Mouse (Mus musculus) forebrain, embryonic 14.5 days (tissue): Measurements from ENCODE around the gene Tnni3k. TPM values are rescaled to one million over a fixed set of nuclear protein-coding genes. Genes with fewer than 3 reads are reported as not detected.

Experiments
- ATAC-seq: fragments of 200-750 bp; cut with Nextera tagmentation; 2 replicates; pipeline ENCODE4 v1.8.0; 2017; ENCODE audit warnings: mild to moderate bottlenecking, moderate library complexity
- DNase-seq: peaks from one replicate; pipeline ENCODE4 v3.0.0-alpha.2; 2015; ENCODE audit warnings: low spot score
- H3K27ac ChIP-seq: fragments of 300-500 bp; sonication (generic); 2 replicates; pipeline ENCODE4 v1.5.1; 2014; ENCODE audit warnings: low read depth, mild to moderate bottlenecking, control low read depth, low read length, moderate library complexity
- H3K27me3 ChIP-seq: fragments of 300-500 bp; sonication (generic); replicated peaks from 2 replicates; pipeline ENCODE4 v1.6.1; 2014; ENCODE audit warnings: low read length, control low read depth, mixed read lengths; ENCODE audit not compliant: control insufficient read depth, insufficient read depth
- H3K36me3 ChIP-seq: fragments of 300-500 bp; sonication (generic); 2 replicates; pipeline ENCODE4 v1.6.1; 2014; ENCODE audit warnings: low read length, control low read depth; ENCODE audit not compliant: control insufficient read depth, insufficient read depth
- H3K4me1 ChIP-seq: fragments of 300-500 bp; sonication (generic); 2 replicates; pipeline ENCODE4 v1.6.1; 2014; ENCODE audit warnings: antibody characterized with exemption, low read length, control low read depth; ENCODE audit not compliant: control insufficient read depth, insufficient read depth
- H3K4me2 ChIP-seq: fragments of 300-500 bp; sonication (generic); 2 replicates; pipeline ENCODE4 v1.6.1; 2014; ENCODE audit warnings: mild to moderate bottlenecking, control low read depth, low read length
- H3K4me3 ChIP-seq: fragments of 300-500 bp; sonication (generic); 2 replicates; pipeline ENCODE4 v1.5.1; 2014; ENCODE audit warnings: low read depth, low read length, control low read depth
- H3K9ac ChIP-seq: fragments of 300-500 bp; sonication (generic); 2 replicates; pipeline ENCODE4 v1.6.1; 2014; ENCODE audit warnings: mild to moderate bottlenecking, low read length, control low read depth, moderate library complexity
- H3K9me3 ChIP-seq: fragments of 300-500 bp; sonication (generic); replicated peaks from 2 replicates; pipeline ENCODE4 v1.6.1; 2016; ENCODE audit warnings: low read length, control low read depth, mixed read lengths; ENCODE audit not compliant: control insufficient read depth
- WGBS: fragments of 180-500 bp; shearing (Covaris S2); extraction: QIAGEN DNeasy Blood & Tissue Kit; methylation state at CpG from one replicate; pipeline ENCODE4 v1.1.7; 2014; 5-methylcytosine and 5-hydroxymethylcytosine counted together
- polyA plus RNA-seq: library from polyadenylated mRNA; unstranded; fragments of >200 nt; fragmentation: Nextera tagmentation; extraction: Ambion mirVana; gene quantifications from 2 replicates; pipeline ENCODE4 v1.2.1, GENCODE M21; 2014

Gene Tnni3k
- 0.10 and 0.16 TPM in 2 replicates for polyA plus RNA-seq

DNA sequence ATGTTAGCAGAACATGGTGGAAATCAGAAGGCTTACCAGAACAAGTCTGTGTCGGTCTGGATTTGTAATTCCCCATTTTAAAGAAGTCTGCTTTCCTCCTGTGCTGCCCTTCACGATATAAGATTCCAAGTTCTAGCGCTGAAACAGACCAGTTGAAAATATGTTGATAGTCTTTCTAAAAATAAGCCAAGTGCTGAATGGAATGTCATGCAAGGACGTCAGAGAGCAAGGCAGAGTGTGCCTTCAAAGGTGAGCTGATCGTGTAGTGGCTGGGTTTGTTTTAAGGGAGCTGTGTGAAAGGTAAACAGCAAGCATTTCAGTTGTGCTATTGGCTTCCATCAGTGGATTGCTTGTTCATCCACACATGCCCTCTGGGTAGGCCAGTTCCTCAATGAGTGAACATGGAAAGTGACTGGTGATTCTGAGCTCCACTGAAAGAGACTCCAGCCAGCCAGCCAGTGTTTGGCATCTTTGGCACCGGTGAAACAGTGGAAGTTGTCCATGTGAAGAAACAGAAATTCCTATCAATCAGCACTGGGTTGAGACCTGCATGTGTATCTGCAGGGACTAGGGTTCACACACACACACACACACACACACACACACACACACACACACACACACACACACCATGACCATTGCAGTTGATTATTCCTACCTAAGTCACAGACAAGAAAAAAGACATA is at the start of gene Tnni3k:
Tnni3k (minus strand) TSS at position 177 of the 686 bp plus-strand sequence.
- H3K4me3 ChIP-seq = no peak within 1 kb of the TSS
- 82% methylated on average over 6 of the region's 6 CpGs for WGBS
- no peak for DNase-seq
- H3K9me3 ChIP-seq = no peaks in the 10 kb centered on the region
- no peak within 1 kb of the TSS for H3K4me2 ChIP-seq
- H3K27me3 ChIP-seq = no peaks in the 10 kb centered on the region
- no peak within 1 kb of the TSS for H3K27ac ChIP-seq
- no peak for ATAC-seq
- no peak within 1 kb of the TSS for H3K9ac ChIP-seq
- no peaks in the 10 kb centered on the region for H3K4me1 ChIP-seq
- no peaks in the 10 kb centered on the region for H3K36me3 ChIP-seq

DNA sequence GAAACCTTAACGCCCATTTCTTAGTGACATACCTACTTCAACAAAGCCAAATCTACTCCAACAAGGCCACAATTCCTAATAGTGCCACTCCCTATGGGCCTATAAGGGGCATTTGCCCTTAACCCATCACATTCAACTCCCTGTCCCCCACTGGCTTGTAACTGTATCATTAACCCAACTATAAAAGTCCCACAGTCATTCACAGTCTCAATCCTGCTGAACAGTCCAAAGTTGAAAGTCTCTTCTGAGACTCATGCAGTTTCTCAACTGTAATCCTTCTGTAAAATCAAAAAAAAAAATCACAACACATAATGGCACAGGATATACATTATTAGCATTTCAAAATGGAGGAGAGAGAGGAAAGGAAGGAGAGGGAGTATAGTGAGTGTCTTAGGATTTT is 44.1 kb upstream of the Tnni3k start:
- H3K9me3 ChIP-seq = no peaks in the 10 kb centered on the region
- ATAC-seq (no peak), DNase-seq (no peak)
- H3K36me3 ChIP-seq = no peaks in the 10 kb centered on the region
- H3K9ac ChIP-seq = no peak overlapping the region
- no peak overlapping the region for H3K27ac ChIP-seq
- 88% methylated on average over 1 of the region's 1 CpGs for WGBS
- no peak overlapping the region for H3K4me3 ChIP-seq
- H3K27me3 ChIP-seq = no peaks in the 10 kb centered on the region
- no peaks in the 10 kb centered on the region for H3K4me1 ChIP-seq
- no peak overlapping the region for H3K4me2 ChIP-seq

DNA sequence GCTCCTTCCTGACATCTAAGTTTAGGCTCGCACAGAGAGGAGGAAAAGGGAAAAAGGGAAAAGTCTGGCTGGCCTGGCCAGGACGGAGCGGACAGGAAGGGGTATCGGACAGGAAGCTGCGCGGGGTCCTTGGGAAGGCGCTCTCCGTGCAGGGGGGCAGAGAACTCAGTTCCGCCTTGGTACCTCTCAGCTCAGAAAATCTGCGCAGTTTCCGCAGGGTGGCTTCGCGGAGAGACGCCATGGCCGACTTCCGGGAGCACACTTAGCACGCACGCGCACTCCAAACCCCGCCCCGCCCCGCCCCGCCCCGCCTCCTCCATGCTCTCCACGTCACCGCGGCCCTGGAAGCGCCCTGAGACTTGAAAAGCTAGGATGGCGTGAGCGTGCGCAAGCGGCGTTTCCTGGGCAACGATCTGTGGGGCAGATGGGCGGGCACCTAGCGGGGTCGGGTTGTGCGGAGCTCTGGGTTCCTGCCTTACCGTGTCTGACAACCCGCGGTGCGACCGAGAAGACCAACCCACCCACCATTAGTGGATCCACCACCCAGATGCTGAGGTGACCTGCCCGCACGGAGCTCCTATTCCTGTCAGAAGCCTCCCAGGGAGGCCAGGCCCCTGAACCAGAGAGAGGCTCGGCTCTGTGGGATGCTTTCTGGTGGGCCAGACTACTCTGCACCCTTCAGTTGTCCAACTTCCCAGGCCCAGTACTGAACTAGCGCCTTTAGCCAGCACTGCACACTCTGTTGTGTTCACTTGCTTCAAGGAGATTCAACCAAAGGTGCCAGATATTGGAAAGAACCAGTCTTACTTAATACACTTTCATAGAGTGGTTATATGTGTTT is 38.1 kb upstream of the Tnni3k start, which contains the start of the genes Fpgt and Lrriq3:
Fpgt (minus strand) TSS at position 288 of the 841 bp plus-strand sequence.
Lrriq3 (plus strand) TSS at position 319 of the 841 bp plus-strand sequence.
- Histone ChIP-seq H3K36me3 (peaks cover 7% of the 10 kb centered on the region; the same call in 1 of the 2 replicates), H3K9me3 (no peaks in the 10 kb centered on the region), H3K9ac (peak within 1 kb of the TSS; percentile 78), H3K27ac (peak within 1 kb of the TSS; percentile 85), H3K4me1 (peaks cover 6% of the 10 kb centered on the region; the same call in 1 of the 2 replicates), H3K4me2 (peak within 1 kb of the TSS; percentile 62), H3K27me3 (no peaks in the 10 kb centered on the region), H3K4me3 (peak within 1 kb of the TSS; percentile 40)
- 1% methylated on average over 47 of the region's 47 CpGs for WGBS
- ATAC-seq = peak; percentile 99
- peak; percentile 95 for DNase-seq

GRCm38 (mm10) chr3:155092081-155092480 is 36.9 kb upstream of the Tnni3k start:
- no peak overlapping the region for H3K27ac ChIP-seq
- WGBS = 96% methylated on average over 6 of the region's 6 CpGs
- H3K9me3 ChIP-seq = no peaks in the 10 kb centered on the region
- peaks cover 6% of the 10 kb centered on the region; the same call in 1 of the 2 replicates for H3K4me1 ChIP-seq
- peak overlapping the region; percentile 62 for H3K4me2 ChIP-seq
- peak overlapping the region; percentile 40 for H3K4me3 ChIP-seq
- ATAC-seq (no peak), DNase-seq (no peak)
- H3K27me3 ChIP-seq = no peaks in the 10 kb centered on the region
- no peak overlapping the region for H3K9ac ChIP-seq
- peaks cover 15% of the 10 kb centered on the region for H3K36me3 ChIP-seq

DNA sequence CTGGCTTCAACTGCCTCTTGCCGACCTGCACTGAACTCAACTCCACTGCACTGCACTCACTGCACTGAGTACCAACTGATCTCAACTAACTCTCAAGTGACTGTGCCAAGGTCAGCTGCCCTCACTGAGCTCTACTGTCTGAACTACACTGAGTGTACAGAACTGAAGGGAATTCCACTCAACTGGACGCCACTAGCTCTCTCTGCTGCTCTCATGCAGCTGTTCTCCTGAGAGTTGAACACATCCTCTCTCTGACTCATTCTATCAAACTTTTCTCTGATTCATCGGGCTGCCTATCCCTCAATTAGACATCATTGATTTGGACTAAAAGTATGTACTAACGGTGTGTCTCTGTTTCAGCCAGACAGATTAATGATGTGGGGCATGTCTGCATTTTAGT is 22.7 kb upstream of the Tnni3k start:
- DNase-seq (no peak), ATAC-seq (no peak)
- Histone ChIP-seq H3K36me3 (no peaks in the 10 kb centered on the region), H3K9me3 (no peaks in the 10 kb centered on the region), H3K4me2 (no peak overlapping the region), H3K27ac (no peak overlapping the region), H3K4me3 (no peak overlapping the region), H3K9ac (no peak overlapping the region), H3K27me3 (no peaks in the 10 kb centered on the region), H3K4me1 (no peaks in the 10 kb centered on the region)
- WGBS = 91% methylated on average over 4 of the region's 4 CpGs

DNA sequence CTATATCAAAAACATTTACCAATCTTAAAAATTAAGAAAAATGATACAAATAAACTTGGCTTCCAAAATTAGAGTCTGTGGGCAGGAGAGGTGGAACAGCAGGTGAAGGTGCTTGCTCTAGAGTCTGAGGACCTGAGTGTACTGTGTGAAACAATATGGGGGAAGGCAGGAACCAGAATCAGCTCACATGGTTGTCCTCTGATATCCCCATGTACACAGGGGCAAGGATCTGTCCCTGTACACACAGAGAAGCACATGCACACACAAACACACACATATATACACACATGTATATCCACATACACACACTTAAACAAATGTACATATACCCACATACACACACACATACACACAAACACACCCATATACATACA is 4.2 kb upstream of the Tnni3k start:
- no peak overlapping the region for H3K9ac ChIP-seq
- no peak overlapping the region for H3K27ac ChIP-seq
- H3K36me3 ChIP-seq = no peaks in the 10 kb centered on the region
- ATAC-seq (no peak), DNase-seq (no peak)
- H3K4me2 ChIP-seq = no peak overlapping the region
- no peaks in the 10 kb centered on the region for H3K4me1 ChIP-seq
- H3K9me3 ChIP-seq = no peaks in the 10 kb centered on the region
- no peak overlapping the region for H3K4me3 ChIP-seq
- no peaks in the 10 kb centered on the region for H3K27me3 ChIP-seq

DNA sequence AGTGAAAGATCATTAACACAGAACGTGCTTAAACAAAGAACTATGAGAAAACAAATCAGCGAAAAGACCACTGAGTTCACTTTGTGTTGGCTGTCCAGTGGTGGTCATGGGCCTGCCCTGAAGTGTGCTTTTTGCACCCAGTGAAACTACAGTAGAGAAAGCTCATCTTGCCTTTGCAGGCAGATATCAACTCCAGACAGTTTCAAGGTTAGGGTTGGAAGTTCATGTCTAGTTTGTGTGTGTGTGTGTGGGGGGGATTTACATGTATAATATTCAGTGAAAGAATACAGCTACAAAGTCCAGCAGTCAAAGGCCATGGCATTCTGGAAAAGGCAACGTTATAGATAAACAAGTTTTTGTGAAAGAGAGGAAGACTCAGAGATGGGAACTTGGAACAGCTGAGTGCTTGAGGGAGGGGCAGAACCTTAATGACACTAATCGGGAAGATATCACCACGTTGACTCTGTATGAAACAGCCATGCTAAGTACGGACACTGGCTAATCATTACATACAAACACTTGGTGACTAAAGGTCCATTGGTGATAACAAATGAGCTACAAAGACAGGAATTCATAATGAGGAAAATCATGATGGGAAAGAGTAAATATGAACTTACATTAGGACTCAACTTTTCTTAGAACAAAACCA is 3.7 kb upstream of the Tnni3k start:
- no peaks in the 10 kb centered on the region for H3K27me3 ChIP-seq
- H3K9me3 ChIP-seq = no peaks in the 10 kb centered on the region
- no peak for DNase-seq
- H3K4me1 ChIP-seq = no peaks in the 10 kb centered on the region
- 83% methylated on average over 6 of the region's 6 CpGs for WGBS
- ATAC-seq = no peak
- H3K4me3 ChIP-seq = no peak overlapping the region
- no peak overlapping the region for H3K9ac ChIP-seq
- H3K36me3 ChIP-seq = no peaks in the 10 kb centered on the region
- no peak overlapping the region for H3K27ac ChIP-seq
- no peak overlapping the region for H3K4me2 ChIP-seq

DNA sequence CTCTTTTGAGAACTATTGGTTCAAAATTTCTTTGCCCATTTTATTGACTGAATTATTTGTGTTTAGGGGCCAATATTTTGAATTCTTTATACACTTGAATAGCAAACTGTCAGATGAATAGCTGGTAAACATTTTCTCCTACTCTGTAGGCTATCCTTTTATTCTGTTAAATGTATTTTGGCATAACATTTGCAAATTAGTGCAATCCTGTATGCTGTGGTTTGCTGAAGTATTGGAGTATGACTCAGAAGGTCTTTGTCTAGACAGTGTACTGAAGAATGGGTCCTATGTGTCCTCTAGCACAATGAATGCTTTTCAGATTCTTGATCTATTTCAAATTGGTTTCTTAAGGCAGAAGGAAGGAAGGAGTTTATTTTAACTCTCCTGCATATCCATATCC is 2.4 kb upstream of the Tnni3k start:
- Histone ChIP-seq H3K4me2 (no peak overlapping the region), H3K36me3 (no peaks in the 10 kb centered on the region), H3K9ac (no peak overlapping the region), H3K27ac (no peak overlapping the region), H3K27me3 (no peaks in the 10 kb centered on the region), H3K9me3 (no peaks in the 10 kb centered on the region), H3K4me1 (no peaks in the 10 kb centered on the region), H3K4me3 (no peak overlapping the region)
- DNase-seq (no peak), ATAC-seq (no peak)
